Mouse (Mus musculus) CH12F3 (cell line): ENCODE results near the gene Stx18.

Experiments used
- in situ Hi-C: fragments of 300-500 bp; cut with MboI; formaldehyde crosslinking; loops from 2 replicates; pipeline ENCODE4 v1.14.3; 2020; ENCODE audit warnings: low sequenced_read_pairs

The Stx18 gene

GRCm38 (mm10) chr5:38076326-38076725 is 37.8 kb downstream of the Stx18 start:
- in situ Hi-C loops: loop anchor here (25.0 kb wide), 1 partner anchor 789 kb away; no protein-coding TSS in a partner anchor

GRCm38 (mm10) chr5:38078575-38078974 is 40.0 kb downstream of the Stx18 start:
- in situ Hi-C loops: loop anchor here (25.0 kb wide), 1 partner anchor 791 kb away; no protein-coding TSS in a partner anchor

GRCm38 (mm10) chr5:38080472-38080871 is 41.9 kb downstream of the Stx18 start:
- in situ Hi-C loops: loop anchor here (25.0 kb wide), 1 partner anchor 793 kb away; no protein-coding TSS in a partner anchor

GRCm38 (mm10) chr5:38082589-38082988 is 44.0 kb downstream of the Stx18 start:
- in situ Hi-C loops: loop anchor here (25.0 kb wide), 1 partner anchor 795 kb away; no protein-coding TSS in a partner anchor

- in situ Hi-C loops: loop anchor here (25.0 kb wide), 1 partner anchor 796 kb away; no protein-coding TSS in a partner anchor
Observed at GRCm38 (mm10) chr5:38083362-38083761, 44.8 kb downstream of the Stx18 start.

GRCm38 (mm10) chr5:38084616-38085015 is 46.1 kb downstream of the Stx18 start:
- in situ Hi-C loops: loop anchor here (25.0 kb wide), 1 partner anchor 797 kb away; no protein-coding TSS in a partner anchor

- in situ Hi-C loops: loop anchor here (25.0 kb wide), 1 partner anchor 798 kb away; no protein-coding TSS in a partner anchor
Observed at GRCm38 (mm10) chr5:38085561-38086392, 47.2 kb downstream of the Stx18 start.

GRCm38 (mm10) chr5:38090111-38090510 is 51.6 kb downstream of the Stx18 start:
- in situ Hi-C loops: loop anchor here (25.0 kb wide), 1 partner anchor 803 kb away; no protein-coding TSS in a partner anchor

GRCm38 (mm10) chr5:38090581-38090980 is 52.0 kb downstream of the Stx18 start:
- in situ Hi-C loops: loop anchor here (25.0 kb wide), 1 partner anchor 803 kb away; no protein-coding TSS in a partner anchor

- in situ Hi-C loops: loop anchor here (25.0 kb wide), 1 partner anchor 804 kb away; no protein-coding TSS in a partner anchor
Observed at GRCm38 (mm10) chr5:38091046-38091965, 52.8 kb downstream of the Stx18 start.

- in situ Hi-C loops: loop anchor here (25.0 kb wide), 1 partner anchor 805 kb away; no protein-coding TSS in a partner anchor
Observed at GRCm38 (mm10) chr5:38091966-38092304, 53.4 kb downstream of the Stx18 start.

GRCm38 (mm10) chr5:38094331-38094730 is 55.8 kb downstream of the Stx18 start:
- in situ Hi-C loops: loop anchor here (25.0 kb wide), 1 partner anchor 807 kb away; no protein-coding TSS in a partner anchor

- in situ Hi-C loops: loop anchor here (25.0 kb wide), 1 partner anchor 810 kb away; no protein-coding TSS in a partner anchor
Observed at GRCm38 (mm10) chr5:38097501-38098093, 59.1 kb downstream of the Stx18 start.

GRCm38 (mm10) chr5:38099139-38099676 is 60.7 kb downstream of the Stx18 start:
- in situ Hi-C loops: loop anchor here (25.0 kb wide), 1 partner anchor 812 kb away; no protein-coding TSS in a partner anchor

- in situ Hi-C loops: no loop called here
Observed at GRCm38 (mm10) chr5:38102945-38103344, 64.4 kb downstream of the Stx18 start.

GRCm38 (mm10) chr5:38106080-38106697 is 67.6 kb downstream of the Stx18 start:
- in situ Hi-C loops: no loop called here

- in situ Hi-C loops: no loop called here
Observed at GRCm38 (mm10) chr5:38106807-38107206, 68.3 kb downstream of the Stx18 start.

- in situ Hi-C loops: no loop called here
Observed at GRCm38 (mm10) chr5:38114526-38114925, 76.0 kb downstream of the Stx18 start.

GRCm38 (mm10) chr5:38117056-38117455 is 78.5 kb downstream of the Stx18 start:
- in situ Hi-C loops: no loop called here
